Mouse (Mus musculus) stomach, postnatal 0 days (tissue): ENCODE data around the gene Synm.

ENCODE experiments used
- CTCF ChIP-seq: IDR thresholded peaks from 2 replicates; pipeline ENCODE4 v1.5.1; 2016; ENCODE audit warnings: antibody characterized with exemption, low read depth, mild to moderate bottlenecking, moderate library complexity
- EP300 ChIP-seq: optimal IDR thresholded peaks from 2 replicates; pipeline ENCODE3; 2016; ENCODE audit warnings: antibody characterized with exemption

DNA sequence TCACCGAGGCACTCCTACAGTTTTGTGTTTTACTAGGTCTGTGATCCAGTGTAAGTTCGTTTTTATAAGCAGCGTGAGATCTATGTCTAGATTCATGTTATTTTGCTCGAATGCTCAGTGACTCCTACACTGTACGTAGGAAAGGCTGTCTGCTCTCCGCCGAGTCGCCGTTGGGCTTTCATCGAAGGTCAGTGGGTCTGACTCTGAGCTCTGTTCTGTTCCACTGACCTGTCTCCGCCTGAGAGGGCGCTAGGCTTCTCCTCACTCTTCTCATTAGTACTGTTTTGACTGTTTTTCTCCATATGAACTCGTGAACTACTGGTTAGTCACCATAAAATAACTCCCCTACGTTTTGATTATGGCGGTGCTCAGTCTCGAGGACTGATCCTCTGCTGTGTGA, 76.5 kb downstream of the Synm start:
- 0 out of 2 replicates have a peak, but pooled peaks have one; percentile 12 for TF ChIP-seq CTCF
- no peak for TF ChIP-seq EP300
